Mouse (Mus musculus) forebrain, postnatal 0 days (tissue): ENCODE results near the gene Plcb4. TPM values are rescaled to one million over a fixed set of nuclear protein-coding genes. Genes with fewer than 3 reads are reported as not detected.

ENCODE experiments used
- ATAC-seq: fragments of 200-750 bp; cut with Nextera tagmentation; 2 replicates; pipeline ENCODE4 v1.8.0; 2017; ENCODE audit warnings: mild to moderate bottlenecking, moderate library complexity
- DNase-seq: peaks from one replicate; pipeline ENCODE4 v3.0.0-alpha.2; 2015
- H3K27ac ChIP-seq: fragments of 300-500 bp; sonication (generic); 2 replicates; pipeline ENCODE4 v1.5.1; 2014; ENCODE audit warnings: low read depth, mild to moderate bottlenecking, antibody characterized with exemption, low read length, moderate library complexity, mixed read lengths
- H3K27me3 ChIP-seq: fragments of 300-500 bp; sonication (generic); 2 replicates; pipeline ENCODE4 v1.6.1; 2014; ENCODE audit warnings: mild to moderate bottlenecking, low read length, mixed read lengths; ENCODE audit not compliant: insufficient read depth
- H3K36me3 ChIP-seq: fragments of 300-500 bp; sonication (generic); 2 replicates; pipeline ENCODE4 v1.6.1; 2014; ENCODE audit warnings: mild to moderate bottlenecking, moderate library complexity; ENCODE audit not compliant: insufficient read depth
- H3K4me1 ChIP-seq: fragments of 300-500 bp; sonication (generic); 2 replicates; pipeline ENCODE4 v1.6.1; 2014; ENCODE audit warnings: antibody characterized with exemption; ENCODE audit not compliant: insufficient read depth
- H3K4me2 ChIP-seq: fragments of 300-500 bp; sonication (generic); 2 replicates; pipeline ENCODE4 v1.6.1; 2014; ENCODE audit warnings: low read depth, mild to moderate bottlenecking, moderate library complexity
- H3K4me3 ChIP-seq: fragments of 300-500 bp; sonication (generic); 2 replicates; pipeline ENCODE4 v1.5.1; 2014; ENCODE audit warnings: low read depth, low read length, mixed read lengths
- H3K9ac ChIP-seq: fragments of 300-500 bp; sonication (generic); 2 replicates; pipeline ENCODE4 v1.6.1; 2014; ENCODE audit warnings: mild to moderate bottlenecking
- H3K9me3 ChIP-seq: fragments of 300-500 bp; sonication (generic); 2 replicates; pipeline ENCODE4 v1.6.1; 2016; ENCODE audit warnings: low read length
- CTCF ChIP-seq: sonication (generic); IDR thresholded peaks from 2 replicates; pipeline ENCODE4 v1.5.1; 2016; ENCODE audit warnings: antibody characterized with exemption, control low read depth, low read depth
- WGBS: fragments of 180-500 bp; shearing (Covaris S2); extraction: QIAGEN DNeasy Blood & Tissue Kit; methylation state at CpG from one replicate; pipeline ENCODE4 v1.1.7; 2014; 5-methylcytosine and 5-hydroxymethylcytosine counted together
- polyA plus RNA-seq: library from polyadenylated mRNA; unstranded; fragments of >200 nt; fragmentation: Nextera tagmentation; extraction: Ambion mirVana; gene quantifications from 2 replicates; pipeline ENCODE4 v1.2.1, GENCODE M21; 2015
- total RNA-seq: library from RNA; depleted of rRNA; stranded (reverse); fragments of >200 nt; gene quantifications from 2 replicates; pipeline ENCODE4 v1.2.3, GENCODE M21; 2014

The Plcb4 gene
- total and polyA plus RNA-seq, 2 experiments from 2014 or later: 15.5 to 39.7 TPM

GRCm38 (mm10) chr2:135847738-135848137 is 188.9 kb downstream of the Plcb4 start:
- WGBS: 79% methylated on average over 6 of the region's 6 CpGs
- TF ChIP-seq CTCF: no peak
- Histone ChIP-seq H3K4me2 (no peak overlapping the region), H3K36me3 (no peaks in the 10 kb centered on the region), H3K27ac (no peak overlapping the region), H3K4me1 (no peaks in the 10 kb centered on the region), H3K9me3 (no peaks in the 10 kb centered on the region), H3K27me3 (no peaks in the 10 kb centered on the region), H3K9ac (no peak overlapping the region), H3K4me3 (no peak overlapping the region)
- ATAC-seq: no peak
- no peak for DNase-seq

- Histone ChIP-seq H3K27me3 (no peaks in the 10 kb centered on the region), H3K9ac (no peak overlapping the region), H3K27ac (no peak overlapping the region), H3K4me1 (no peaks in the 10 kb centered on the region), H3K9me3 (no peaks in the 10 kb centered on the region), H3K4me3 (no peak overlapping the region), H3K4me2 (no peak overlapping the region), H3K36me3 (no peaks in the 10 kb centered on the region)
- 85% methylated on average over 4 of the region's 4 CpGs for WGBS
- ATAC-seq (no peak), DNase-seq (no peak)
- no peak for TF ChIP-seq CTCF
Measured at GRCm38 (mm10) chr2:135848169-135848568, 189.4 kb downstream of the Plcb4 start.

- no peak for DNase-seq
- Histone ChIP-seq H3K9me3 (no peaks in the 10 kb centered on the region), H3K9ac (no peak overlapping the region), H3K4me1 (0 out of 2 replicates have a peak, but pooled peaks cover 4% of the 10 kb centered on the region), H3K4me2 (no peak overlapping the region), H3K36me3 (no peaks in the 10 kb centered on the region), H3K27me3 (no peaks in the 10 kb centered on the region), H3K4me3 (no peak overlapping the region), H3K27ac (no peak overlapping the region)
- WGBS: 91% methylated on average over 5 of the region's 5 CpGs
- no peak for ATAC-seq
- no peak for TF ChIP-seq CTCF
Measured at GRCm38 (mm10) chr2:135851964-135852363, 193.2 kb downstream of the Plcb4 start.

GRCm38 (mm10) chr2:135853085-135853484 is 194.3 kb downstream of the Plcb4 start:
- H3K36me3 ChIP-seq: no peaks in the 10 kb centered on the region
- no peak overlapping the region for H3K27ac ChIP-seq
- no peaks in the 10 kb centered on the region for H3K9me3 ChIP-seq
- H3K4me3 ChIP-seq: no peak overlapping the region
- no peak for TF ChIP-seq CTCF
- no peaks in the 10 kb centered on the region for H3K27me3 ChIP-seq
- ATAC-seq (no peak), DNase-seq (no peak)
- no peak overlapping the region for H3K9ac ChIP-seq
- no peak overlapping the region for H3K4me2 ChIP-seq
- H3K4me1 ChIP-seq: 0 out of 2 replicates have a peak, but pooled peaks cover 4% of the 10 kb centered on the region
- 88% methylated on average over 2 of the region's 2 CpGs for WGBS

- Histone ChIP-seq H3K4me1 (0 out of 2 replicates have a peak, but pooled peaks cover 4% of the 10 kb centered on the region), H3K9me3 (no peaks in the 10 kb centered on the region), H3K9ac (no peak overlapping the region), H3K27ac (no peak overlapping the region), H3K4me3 (no peak overlapping the region), H3K36me3 (no peaks in the 10 kb centered on the region), H3K4me2 (no peak overlapping the region), H3K27me3 (no peaks in the 10 kb centered on the region)
- no peak for TF ChIP-seq CTCF
- 94% methylated on average over 2 of the region's 2 CpGs for WGBS
- no peak for DNase-seq
- no peak for ATAC-seq
Measured at GRCm38 (mm10) chr2:135854059-135854458, 195.2 kb downstream of the Plcb4 start.

GRCm38 (mm10) chr2:135855890-135856490 is 197.2 kb downstream of the Plcb4 start:
- ATAC-seq (peak; percentile 73), DNase-seq (peak; percentile 20)
- H3K9me3 ChIP-seq: no peaks in the 10 kb centered on the region
- H3K27ac ChIP-seq: peak overlapping the region; percentile 50
- H3K4me3 ChIP-seq: no peak overlapping the region
- TF ChIP-seq CTCF: no peak
- H3K9ac ChIP-seq: no peak overlapping the region
- WGBS: 31% methylated on average over 6 of the region's 6 CpGs
- no peak overlapping the region for H3K4me2 ChIP-seq
- H3K27me3 ChIP-seq: no peaks in the 10 kb centered on the region
- no peaks in the 10 kb centered on the region for H3K36me3 ChIP-seq
- 0 out of 2 replicates have a peak, but pooled peaks cover 4% of the 10 kb centered on the region for H3K4me1 ChIP-seq

- DNase-seq: no peak
- no peaks in the 10 kb centered on the region for H3K27me3 ChIP-seq
- no peak overlapping the region for H3K9ac ChIP-seq
- H3K27ac ChIP-seq: peak overlapping the region; percentile 40; the same call in 1 of the 2 replicates
- no peak for TF ChIP-seq CTCF
- ATAC-seq: no peak
- H3K4me2 ChIP-seq: no peak overlapping the region
- WGBS: 88% methylated on average over 2 of the region's 2 CpGs
- no peak overlapping the region for H3K4me3 ChIP-seq
- H3K36me3 ChIP-seq: no peaks in the 10 kb centered on the region
- 0 out of 2 replicates have a peak, but pooled peaks cover 4% of the 10 kb centered on the region for H3K4me1 ChIP-seq
- no peaks in the 10 kb centered on the region for H3K9me3 ChIP-seq
Measured at GRCm38 (mm10) chr2:135856826-135857225, 198.0 kb downstream of the Plcb4 start.
